Mouse (Mus musculus) liver, embryonic 12.5 days (tissue): ENCODE results near the gene Mettl27. TPM values are rescaled to one million over a fixed set of nuclear protein-coding genes. Genes with fewer than 3 reads are reported as not detected.

ENCODE experiments used
- polyA plus RNA-seq: library from polyadenylated mRNA; unstranded; fragments of >200 nt; fragmentation: Nextera tagmentation; extraction: Ambion mirVana; gene quantifications from 2 replicates; pipeline ENCODE4 v1.2.1, GENCODE M21; 2016

Gene Mettl27
- polyA plus RNA-seq, 1 experiment from 2014 or later: 8.5 TPM

Other genes with a start within 250 kb of the Mettl27 start
- gene Limk1, start 243.8 kb upstream of the Mettl27 start, polyA plus RNA-seq: 1.3 and 1.5 TPM in 2 replicates
- gene Eln, start 185.0 kb upstream of the Mettl27 start, polyA plus RNA-seq: 2.6 and 4.7 TPM in 2 replicates
- not detected in 2 replicates for gene Tmem270, start 25.6 kb upstream of the Mettl27 start, polyA plus RNA-seq
- gene Cldn13, start 16.8 kb upstream of the Mettl27 start, polyA plus RNA-seq: 208 TPM in 2 replicates
- 0.28 and 0.49 TPM in 2 replicates for gene Cldn4, start 14.6 kb downstream of the Mettl27 start, polyA plus RNA-seq
- 0.55 and 0.57 TPM in 2 replicates for gene Cldn3, start 53.8 kb downstream of the Mettl27 start, polyA plus RNA-seq
- gene Abhd11, start 76.8 kb downstream of the Mettl27 start, polyA plus RNA-seq: 39.1 and 45.3 TPM in 2 replicates
- gene Stx1a, start 91.1 kb downstream of the Mettl27 start, polyA plus RNA-seq: 2.7 and 2.8 TPM in 2 replicates
- gene Dnajc30, start 131.8 kb downstream of the Mettl27 start, polyA plus RNA-seq: 15.9 and 19.1 TPM in 2 replicates
- gene Bud23, start 132.6 kb downstream of the Mettl27 start, polyA plus RNA-seq: 97.8 and 104 TPM in 2 replicates
- 1.2 and 1.3 TPM in 2 replicates for gene Vps37d, start 145.9 kb downstream of the Mettl27 start, polyA plus RNA-seq
- gene Mlxipl, start 157.5 kb downstream of the Mettl27 start, polyA plus RNA-seq: 11.6 and 12.2 TPM in 2 replicates
- 17.1 and 18.9 TPM in 2 replicates for gene Tbl2, start 217.3 kb downstream of the Mettl27 start, polyA plus RNA-seq
- gene Bcl7b, start 235.9 kb downstream of the Mettl27 start, polyA plus RNA-seq: 38.2 and 44.3 TPM in 2 replicates